In genomic region chr6:133959902-133960634, GRCm38 (mm10) we compare ENCODE assay signal across 10 mouse cellular contexts.
DNase-seq lines count a peak whose midpoint lies in the region; ATAC-seq lines count a peak whose summit lies in the region.
"Had no signal": no experiment of that assay in that cellular context is flagged by ENCODE, and none has a peak within 500 bp of the region (broad histone marks: within the 10 kb centered on the region; RNA-seq: fewer than 3 reads in every experiment).

No protein-coding gene starts in this region.

- no peak for DNase-seq in embryonic facial prominence, embryonic 11.5 days (ENCODE audit: low spot score)
- DNase-seq in embryonic facial prominence, embryonic 10.5 days (ENCODE audit: low spot score), result no peak
- DNase-seq in midbrain, embryonic 11.5 days (ENCODE audit: low spot score, missing footprints), result no peak
- DNase-seq in midbrain, embryonic 10.5 days (ENCODE audit: low spot score), result no peak
- peak; percentile 22 to 39 for DNase-seq in adrenal gland, postnatal 36 days
- DNase-seq in gastrocnemius, postnatal 10 days, result no peak
- DNase-seq in layer of hippocampus, adult 8-10 months (ENCODE audit: low spot score in 2 of 2), result no peak

- H3K27me3 ChIP-seq in embryonic facial prominence, embryonic 11.5 days (ENCODE audit: control insufficient read depth, insufficient read depth, low read length), result no peaks in the 10 kb centered on the region
- no peaks in the 10 kb centered on the region for H3K27me3 ChIP-seq in embryonic facial prominence, embryonic 10.5 days (replicated peaks; ENCODE audit: low read depth, poor library complexity, severe bottlenecking)
- H3K27me3 ChIP-seq in midbrain, embryonic 11.5 days (ENCODE audit: control insufficient read depth, insufficient read depth, low read length), result no peaks in the 10 kb centered on the region
- H3K27me3 ChIP-seq in midbrain, embryonic 10.5 days (ENCODE audit: low read depth, poor library complexity, severe bottlenecking), result no peaks in the 10 kb centered on the region
- H3K27me3 ChIP-seq in neural tube, embryonic 15.5 days (replicated peaks), result no peaks in the 10 kb centered on the region
- H3K27me3 ChIP-seq: heart, embryonic 13.5 days had no signal

- H3K27ac ChIP-seq in embryonic facial prominence, embryonic 11.5 days (replicated peaks; ENCODE audit: low read depth, low read length), result no peak overlapping the region
- H3K27ac ChIP-seq in embryonic facial prominence, embryonic 10.5 days (replicated peaks), result no peak overlapping the region
- H3K27ac ChIP-seq in midbrain, embryonic 11.5 days (ENCODE audit: low read depth, low read length), result no peak overlapping the region
- no peak overlapping the region for H3K27ac ChIP-seq in midbrain, embryonic 10.5 days (replicated peaks)
- H3K27ac ChIP-seq in neural tube, embryonic 15.5 days (replicated peaks), result no peak overlapping the region
- H3K27ac ChIP-seq: gastrocnemius, adult 2 months; heart, embryonic 13.5 days had no signal

- ATAC-seq in embryonic facial prominence, embryonic 11.5 days (replicated peaks; ENCODE audit: insufficient number of reproducible peaks, low FRiP score, low TSS enrichment, low read depth), result 0 out of 2 replicates have a peak, but pooled peaks have one; percentile 29
- 0 out of 2 replicates have a peak, but pooled peaks have one; percentile 34 for ATAC-seq in midbrain, embryonic 11.5 days (ENCODE audit: low FRiP score)
- ATAC-seq in neural tube, embryonic 15.5 days (ENCODE audit: low FRiP score), result peak; percentile 38; the same call in 1 of the 2 replicates

- 82% methylated on average over 11 of the region's 11 CpGs for WGBS in embryonic facial prominence, embryonic 11.5 days
- WGBS in embryonic facial prominence, embryonic 10.5 days, result 81% methylated on average over 11 of the region's 11 CpGs
- WGBS in midbrain, embryonic 11.5 days, result 83% methylated on average over 11 of the region's 11 CpGs
- WGBS in midbrain, embryonic 10.5 days, result 84% methylated on average over 11 of the region's 11 CpGs
- 84% methylated on average over 11 of the region's 11 CpGs for WGBS in neural tube, embryonic 15.5 days

- H3K4me1 ChIP-seq in embryonic facial prominence, embryonic 11.5 days (ENCODE audit: control insufficient read depth, insufficient read depth, low read length), result no peaks in the 10 kb centered on the region
- H3K4me1 ChIP-seq in embryonic facial prominence, embryonic 10.5 days, result no peaks in the 10 kb centered on the region
- H3K4me1 ChIP-seq in midbrain, embryonic 11.5 days (ENCODE audit: control insufficient read depth, insufficient read depth, low read length), result no peaks in the 10 kb centered on the region
- no peaks in the 10 kb centered on the region for H3K4me1 ChIP-seq in midbrain, embryonic 10.5 days
- no peaks in the 10 kb centered on the region for H3K4me1 ChIP-seq in neural tube, embryonic 15.5 days
- H3K4me1 ChIP-seq: heart, embryonic 13.5 days had no signal

- no peaks in the 10 kb centered on the region for H3K36me3 ChIP-seq in embryonic facial prominence, embryonic 11.5 days (replicated peaks; ENCODE audit: control insufficient read depth, insufficient read depth, low read depth, low read length)
- H3K36me3 ChIP-seq in embryonic facial prominence, embryonic 10.5 days (replicated peaks), result no peaks in the 10 kb centered on the region
- no peaks in the 10 kb centered on the region for H3K36me3 ChIP-seq in midbrain, embryonic 11.5 days (ENCODE audit: control insufficient read depth, insufficient read depth, low read length)
- no peaks in the 10 kb centered on the region for H3K36me3 ChIP-seq in midbrain, embryonic 10.5 days
- H3K36me3 ChIP-seq in neural tube, embryonic 15.5 days, result no peaks in the 10 kb centered on the region
- H3K36me3 ChIP-seq: heart, embryonic 13.5 days had no signal

- no peak overlapping the region for H3K9ac ChIP-seq in embryonic facial prominence, embryonic 11.5 days (replicated peaks; ENCODE audit: low read length)
- H3K9ac ChIP-seq in midbrain, embryonic 11.5 days (ENCODE audit: low read length), result no peak overlapping the region
- no peak overlapping the region for H3K9ac ChIP-seq in neural tube, embryonic 15.5 days (replicated peaks)
- H3K9ac ChIP-seq: heart, embryonic 13.5 days had no signal

- no peak overlapping the region for H3K4me3 ChIP-seq in embryonic facial prominence, embryonic 11.5 days (ENCODE audit: low read depth, low read length)
- no peak overlapping the region for H3K4me3 ChIP-seq in embryonic facial prominence, embryonic 10.5 days
- no peak overlapping the region for H3K4me3 ChIP-seq in midbrain, embryonic 11.5 days (ENCODE audit: low read depth, low read length)
- H3K4me3 ChIP-seq in midbrain, embryonic 10.5 days, result no peak overlapping the region
- H3K4me3 ChIP-seq in neural tube, embryonic 15.5 days (replicated peaks), result no peak overlapping the region
- H3K4me3 ChIP-seq: gastrocnemius, adult 2 months; heart, embryonic 13.5 days had no signal

- no peaks in the 10 kb centered on the region for H3K9me3 ChIP-seq in embryonic facial prominence, embryonic 11.5 days (replicated peaks; ENCODE audit: control insufficient read depth, low read length)
- no peaks in the 10 kb centered on the region for H3K9me3 ChIP-seq in embryonic facial prominence, embryonic 10.5 days
- no peaks in the 10 kb centered on the region for H3K9me3 ChIP-seq in midbrain, embryonic 11.5 days (ENCODE audit: control insufficient read depth, low read length)
- no peaks in the 10 kb centered on the region for H3K9me3 ChIP-seq in midbrain, embryonic 10.5 days (replicated peaks)
- no peaks in the 10 kb centered on the region for H3K9me3 ChIP-seq in neural tube, embryonic 15.5 days (replicated peaks)
- H3K9me3 ChIP-seq: heart, embryonic 13.5 days had no signal

- no peak overlapping the region for H3K4me2 ChIP-seq in embryonic facial prominence, embryonic 11.5 days (ENCODE audit: low read depth, low read length)
- H3K4me2 ChIP-seq in midbrain, embryonic 11.5 days, result no peak overlapping the region
- no peak overlapping the region for H3K4me2 ChIP-seq in neural tube, embryonic 15.5 days
- H3K4me2 ChIP-seq: heart, embryonic 13.5 days had no signal

Comparison
In these comparisons a context has a peak if more than half of its experiments do, and no peak if none do; other contexts are left out.
1. DNase-seq: peak in adrenal gland, postnatal 36 days (2 of 2); none in embryonic facial prominence, embryonic 11.5 days (single experiment), embryonic facial prominence, embryonic 10.5 days (single experiment), midbrain, embryonic 11.5 days (single experiment), midbrain, embryonic 10.5 days (single experiment), gastrocnemius, postnatal 10 days (single experiment) and layer of hippocampus, adult 8-10 months (0 of 2).
2. Peak in every context shown above with its lines, with median percentiles within 50 percentile points of each other: ATAC-seq.